Comparison of ENCODE assay signal across 9 mouse cellular contexts in genomic region chr2:104121681-104122504, GRCm38 (mm10). TPM values are rescaled to one million over a fixed set of nuclear protein-coding genes. Genes with fewer than 3 reads are reported as not detected.
A peak's percentile ranks its signal among the peaks of the same experiment; 100 is the strongest.
DNase-seq lines count a peak whose midpoint lies in the region; ATAC-seq lines count a peak whose summit lies in the region.
"Had no signal": no experiment of that assay in that cellular context is flagged by ENCODE, and none has a peak within 500 bp of the region (broad histone marks: within the 10 kb centered on the region; RNA-seq: fewer than 3 reads in every experiment).

No protein-coding gene starts in this region.

- H3K4me1 ChIP-seq in embryonic facial prominence, embryonic 11.5 days (ENCODE audit: control insufficient read depth, insufficient read depth, low read length), result no peaks in the 10 kb centered on the region
- no peaks in the 10 kb centered on the region for H3K4me1 ChIP-seq in hindbrain, embryonic 11.5 days (replicated peaks; ENCODE audit: control insufficient read depth, insufficient read depth, low read length)
- peaks cover 38% of the 10 kb centered on the region for H3K4me1 ChIP-seq in liver, embryonic 16.5 days (ENCODE audit: control insufficient read depth, low read depth, low read length)

- no peaks in the 10 kb centered on the region for H3K27me3 ChIP-seq in embryonic facial prominence, embryonic 11.5 days (ENCODE audit: control insufficient read depth, insufficient read depth, low read length)
- peaks cover 3% of the 10 kb centered on the region; the same call in 1 of the 2 replicates for H3K27me3 ChIP-seq in hindbrain, embryonic 11.5 days (ENCODE audit: control insufficient read depth, insufficient read depth, low read length)
- H3K27me3 ChIP-seq in liver, embryonic 16.5 days (ENCODE audit: control insufficient read depth, insufficient read depth, low read depth, low read length), result peaks cover 5% of the 10 kb centered on the region

- H3K4me3 ChIP-seq in embryonic facial prominence, embryonic 11.5 days (ENCODE audit: low read depth, low read length), result peak overlapping the region; percentile 63; the same call in 1 of the 2 replicates
- H3K4me3 ChIP-seq in hindbrain, embryonic 11.5 days (ENCODE audit: low read depth, low read length), result no peak overlapping the region
- peak overlapping the region; percentile 79 for H3K4me3 ChIP-seq in liver, embryonic 16.5 days (ENCODE audit: low read depth, low read length)

- H3K36me3 ChIP-seq in embryonic facial prominence, embryonic 11.5 days (replicated peaks; ENCODE audit: control insufficient read depth, insufficient read depth, low read depth, low read length), result no peaks in the 10 kb centered on the region
- no peaks in the 10 kb centered on the region for H3K36me3 ChIP-seq in hindbrain, embryonic 11.5 days (ENCODE audit: control insufficient read depth, insufficient read depth, low read length)
- peaks cover 7% of the 10 kb centered on the region; the same call in 1 of the 2 replicates for H3K36me3 ChIP-seq in liver, embryonic 16.5 days (ENCODE audit: control insufficient read depth, insufficient read depth)

- no peak overlapping the region for H3K27ac ChIP-seq in embryonic facial prominence, embryonic 11.5 days (replicated peaks; ENCODE audit: low read depth, low read length)
- no peak overlapping the region for H3K27ac ChIP-seq in hindbrain, embryonic 11.5 days (ENCODE audit: low read depth, low read length)
- peak overlapping the region; percentile 97 for H3K27ac ChIP-seq in liver, embryonic 16.5 days (ENCODE audit: low read length)

- no peaks in the 10 kb centered on the region for H3K9me3 ChIP-seq in embryonic facial prominence, embryonic 11.5 days (replicated peaks; ENCODE audit: control insufficient read depth, low read length)
- H3K9me3 ChIP-seq in hindbrain, embryonic 11.5 days (ENCODE audit: control insufficient read depth, low read length), result no peaks in the 10 kb centered on the region
- no peaks in the 10 kb centered on the region for H3K9me3 ChIP-seq in liver, embryonic 16.5 days (replicated peaks; ENCODE audit: control insufficient read depth, low read length)

- peak; percentile 28 for DNase-seq in gastrocnemius, adult 18-20 months (ENCODE audit: low spot score)
- DNase-seq in gastrocnemius, postnatal 10 days, result no peak
- no peak for DNase-seq in embryonic facial prominence, embryonic 11.5 days (ENCODE audit: low spot score)
- DNase-seq in hindbrain, embryonic 11.5 days (ENCODE audit: low spot score), result no peak
- DNase-seq in embryo, embryonic 9.5 days (ENCODE audit: extremely low spot score), result no peak
- no peak for DNase-seq in left cerebral cortex, adult 9 months (ENCODE audit: low spot score in 2 of 2)
- DNase-seq in urinary bladder, postnatal 4 days (ENCODE audit: low spot score in 2 of 2), result no peak

- no peak for ATAC-seq in embryonic facial prominence, embryonic 11.5 days (replicated peaks; ENCODE audit: insufficient number of reproducible peaks, low FRiP score, low TSS enrichment, low read depth)
- no peak for ATAC-seq in hindbrain, embryonic 11.5 days (ENCODE audit: low FRiP score)
- peak; percentile 63 for ATAC-seq in liver, embryonic 16.5 days (ENCODE audit: low read depth)

- H3K4me2 ChIP-seq in embryonic facial prominence, embryonic 11.5 days (ENCODE audit: low read depth, low read length), result peak overlapping the region; percentile 87
- H3K4me2 ChIP-seq in hindbrain, embryonic 11.5 days (replicated peaks; ENCODE audit: low read depth, low read length), result peak overlapping the region; percentile 89; the same call in 1 of the 2 replicates
- H3K4me2 ChIP-seq in liver, embryonic 16.5 days (ENCODE audit: low read depth, low read length), result peak overlapping the region; percentile 93

- WGBS in embryonic facial prominence, embryonic 11.5 days, result 81% methylated on average over 8 of the region's 8 CpGs
- WGBS in hindbrain, embryonic 11.5 days, result 78% methylated on average over 8 of the region's 8 CpGs
- WGBS in liver, embryonic 16.5 days (ENCODE audit: insufficient replicate concordance), result 34% methylated on average over 8 of the region's 8 CpGs

- no peak overlapping the region; the same call in 1 of the 2 replicates for H3K9ac ChIP-seq in embryonic facial prominence, embryonic 11.5 days (replicated peaks; ENCODE audit: low read length)
- H3K9ac ChIP-seq in hindbrain, embryonic 11.5 days (ENCODE audit: low read depth, low read length), result no peak overlapping the region
- peak overlapping the region; percentile 98 for H3K9ac ChIP-seq in liver, embryonic 16.5 days (ENCODE audit: low read depth, low read length)

RNA-seq across cellular contexts. Expression of gene A930018P22Rik, which starts 0.7 kb away (rescaled TPM):
- under 1 TPM; 0.48 to 0.66 TPM for total RNA-seq in gastrocnemius, adult 18-20 months (2021)
- total RNA-seq in gastrocnemius, postnatal 10 days (2021), result 1 to 10 TPM; 2.2 to 2.7 TPM
- not detected in 2 replicates for polyA plus RNA-seq in embryonic facial prominence, embryonic 11.5 days (2014; fragmentation: Nextera tagmentation; extraction: Ambion mirVana)
- polyA plus RNA-seq in hindbrain, embryonic 11.5 days (2014; fragmentation: Nextera tagmentation; extraction: Ambion mirVana), result 0.18 TPM in 1 of 2 replicates, not detected in the other
- 0.35 and 0.56 TPM in 2 replicates for polyA plus RNA-seq in liver, embryonic 16.5 days (2015; fragmentation: Nextera tagmentation; extraction: Ambion mirVana)
- total RNA-seq: hematopoietic stem cell, adult 5-6 weeks had no signal

RNA-seq across cellular contexts. Expression of gene Cd59a, which starts 26.3 kb away (rescaled TPM):
- 10 to 100 TPM; 15.0 to 16.7 TPM for total RNA-seq in gastrocnemius, adult 18-20 months (2021)
- total RNA-seq in gastrocnemius, postnatal 10 days (2021), result 10 to 100 TPM; 20.7 to 24.7 TPM
- 21.3 and 27.3 TPM in 2 replicates for polyA plus RNA-seq in embryonic facial prominence, embryonic 11.5 days (2014; fragmentation: Nextera tagmentation; extraction: Ambion mirVana)
- polyA plus RNA-seq in hindbrain, embryonic 11.5 days (2014; fragmentation: Nextera tagmentation; extraction: Ambion mirVana), result 31.7 and 32.3 TPM in 2 replicates
- 101 and 109 TPM in 2 replicates for polyA plus RNA-seq in liver, embryonic 16.5 days (2015; fragmentation: Nextera tagmentation; extraction: Ambion mirVana)

RNA-seq across cellular contexts. Expression of gene Cd59b, which starts 52.2 kb away (rescaled TPM):
- total RNA-seq in gastrocnemius, adult 18-20 months (2021), result 1 to 10 TPM; 2.8 to 3.0 TPM
- total RNA-seq in gastrocnemius, postnatal 10 days (2021), result 1 to 10 TPM; 2.1 to 2.2 TPM
- polyA plus RNA-seq in embryonic facial prominence, embryonic 11.5 days (2014; fragmentation: Nextera tagmentation; extraction: Ambion mirVana), result 3.7 and 4.1 TPM in 2 replicates
- 4.3 and 4.8 TPM in 2 replicates for polyA plus RNA-seq in hindbrain, embryonic 11.5 days (2014; fragmentation: Nextera tagmentation; extraction: Ambion mirVana)
- polyA plus RNA-seq in liver, embryonic 16.5 days (2015; fragmentation: Nextera tagmentation; extraction: Ambion mirVana), result 9.7 and 11.0 TPM in 2 replicates

RNA-seq across cellular contexts. Expression of gene Gm10799, which starts 53.5 kb away (rescaled TPM):
- total RNA-seq in gastrocnemius, adult 18-20 months (2021), result not detected
- total RNA-seq in gastrocnemius, postnatal 10 days (2021), result not detected
- polyA plus RNA-seq in embryonic facial prominence, embryonic 11.5 days (2014; fragmentation: Nextera tagmentation; extraction: Ambion mirVana), result not detected in 2 replicates
- polyA plus RNA-seq in hindbrain, embryonic 11.5 days (2014; fragmentation: Nextera tagmentation; extraction: Ambion mirVana), result not detected in 2 replicates
- not detected in 2 replicates for polyA plus RNA-seq in liver, embryonic 16.5 days (2015; fragmentation: Nextera tagmentation; extraction: Ambion mirVana)
- total RNA-seq: hematopoietic stem cell, adult 5-6 weeks had no signal

RNA-seq across cellular contexts. Expression of gene Gm10912, which starts 56.3 kb away (rescaled TPM):
- under 1 TPM; 0.14 to 0.24 TPM for total RNA-seq in gastrocnemius, adult 18-20 months (2021)
- total RNA-seq in gastrocnemius, postnatal 10 days (2021), result under 1 TPM in 1 of 2 experiments, not detected in 1; 0.41 TPM
- polyA plus RNA-seq in embryonic facial prominence, embryonic 11.5 days (2014; fragmentation: Nextera tagmentation; extraction: Ambion mirVana), result not detected in 2 replicates
- polyA plus RNA-seq in hindbrain, embryonic 11.5 days (2014; fragmentation: Nextera tagmentation; extraction: Ambion mirVana), result not detected in 2 replicates
- 0.05 and 0.21 TPM in 2 replicates for polyA plus RNA-seq in liver, embryonic 16.5 days (2015; fragmentation: Nextera tagmentation; extraction: Ambion mirVana)
- total RNA-seq: hematopoietic stem cell, adult 5-6 weeks had no signal
